Mouse (Mus musculus) liver, embryonic 12.5 days (tissue): ENCODE results near the gene Zbtb7a. TPM values are rescaled to one million over a fixed set of nuclear protein-coding genes. Genes with fewer than 3 reads are reported as not detected.
"Not testable (repeated sequence)": the region's sequence is repeated elsewhere in the genome, so short reads cannot be mapped to it uniquely, and the experiment has no call there.

Experiments used
- ATAC-seq: fragments of 200-750 bp; cut with Nextera tagmentation; 2 replicates; pipeline ENCODE4 v1.8.0; 2017; ENCODE audit warnings: moderate number of reproducible peaks, mild to moderate bottlenecking, moderate library complexity
- H3K27ac ChIP-seq: fragments of 300-500 bp; sonication (generic); 2 replicates; pipeline ENCODE4 v1.5.1; 2016; ENCODE audit warnings: mild to moderate bottlenecking
- H3K27me3 ChIP-seq: fragments of 300-500 bp; sonication (generic); replicated peaks from 2 replicates; pipeline ENCODE4 v1.6.1; 2016; ENCODE audit warnings: mild to moderate bottlenecking, moderate library complexity
- H3K36me3 ChIP-seq: fragments of 300-500 bp; sonication (generic); 2 replicates; pipeline ENCODE4 v1.6.1; 2016; ENCODE audit warnings: mild to moderate bottlenecking, moderate library complexity
- H3K4me1 ChIP-seq: fragments of 300-500 bp; sonication (generic); 2 replicates; pipeline ENCODE4 v1.6.1; 2016
- H3K4me2 ChIP-seq: fragments of 300-500 bp; sonication (generic); 2 replicates; pipeline ENCODE4 v1.6.1; 2016; ENCODE audit warnings: mild to moderate bottlenecking, moderate library complexity
- H3K4me3 ChIP-seq: fragments of 300-500 bp; sonication (generic); 2 replicates; pipeline ENCODE4 v1.5.1; 2016; ENCODE audit warnings: mild to moderate bottlenecking, moderate library complexity
- H3K9ac ChIP-seq: fragments of 300-500 bp; sonication (generic); 2 replicates; pipeline ENCODE4 v1.6.1; 2016; ENCODE audit warnings: mild to moderate bottlenecking, moderate library complexity
- H3K9me3 ChIP-seq: fragments of 300-500 bp; sonication (generic); replicated peaks from 2 replicates; pipeline ENCODE4 v1.6.1; 2016; ENCODE audit warnings: mild to moderate bottlenecking, moderate library complexity
- WGBS: fragments of 180-500 bp; shearing (Covaris S2); methylation state at CpG from one replicate; pipeline ENCODE4 v1.1.7; 2016; ENCODE audit not compliant: insufficient replicate concordance; 5-methylcytosine and 5-hydroxymethylcytosine counted together
- polyA plus RNA-seq: library from polyadenylated mRNA; unstranded; fragments of >200 nt; fragmentation: Nextera tagmentation; extraction: Ambion mirVana; gene quantifications from 2 replicates; pipeline ENCODE4 v1.2.1, GENCODE M21; 2016

Gene Zbtb7a
- polyA plus RNA-seq, 1 experiment from 2014 or later, result 74.0 TPM

DNA sequence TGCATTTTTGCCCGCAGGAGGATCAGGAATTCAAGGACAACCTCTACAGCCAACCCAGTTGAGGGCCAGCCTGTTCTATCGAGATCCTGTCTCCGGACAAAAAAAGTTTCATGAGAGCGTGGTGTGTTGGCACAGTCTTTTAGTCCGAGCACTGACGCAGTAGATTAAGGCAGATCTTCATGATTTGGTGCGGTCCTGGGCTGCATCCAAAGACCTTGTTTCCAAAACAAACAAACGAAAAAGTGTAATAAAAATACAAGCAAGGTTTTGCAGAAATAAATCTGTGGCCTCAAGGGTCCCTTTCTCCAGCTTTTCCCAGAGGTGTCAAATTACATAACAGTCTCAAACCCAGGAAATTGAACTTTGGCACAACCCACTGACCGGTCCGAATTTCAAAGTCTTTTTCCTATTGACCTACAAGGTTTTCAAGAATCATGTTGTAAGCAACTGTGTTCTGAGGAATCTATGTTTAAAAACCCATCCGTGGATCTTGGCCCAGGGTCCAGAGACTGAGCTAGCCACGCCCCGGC lies 41.0 kb downstream of the Zbtb7a start:
- H3K4me3 ChIP-seq, result peak overlapping the region; percentile 89
- 14% methylated on average over 13 of the region's 13 CpGs for WGBS
- peak overlapping the region; percentile 77 for H3K27ac ChIP-seq
- H3K9ac ChIP-seq, result peak overlapping the region; percentile 34
- no peaks in the 10 kb centered on the region for H3K9me3 ChIP-seq
- peaks cover 73% of the 10 kb centered on the region for H3K4me1 ChIP-seq
- peak overlapping the region; percentile 93 for H3K4me2 ChIP-seq
- peaks cover 39% of the 10 kb centered on the region for H3K36me3 ChIP-seq
- H3K27me3 ChIP-seq, result no peaks in the 10 kb centered on the region
- 0 out of 2 replicates have a peak, but pooled peaks have one; percentile 3 for ATAC-seq

DNA sequence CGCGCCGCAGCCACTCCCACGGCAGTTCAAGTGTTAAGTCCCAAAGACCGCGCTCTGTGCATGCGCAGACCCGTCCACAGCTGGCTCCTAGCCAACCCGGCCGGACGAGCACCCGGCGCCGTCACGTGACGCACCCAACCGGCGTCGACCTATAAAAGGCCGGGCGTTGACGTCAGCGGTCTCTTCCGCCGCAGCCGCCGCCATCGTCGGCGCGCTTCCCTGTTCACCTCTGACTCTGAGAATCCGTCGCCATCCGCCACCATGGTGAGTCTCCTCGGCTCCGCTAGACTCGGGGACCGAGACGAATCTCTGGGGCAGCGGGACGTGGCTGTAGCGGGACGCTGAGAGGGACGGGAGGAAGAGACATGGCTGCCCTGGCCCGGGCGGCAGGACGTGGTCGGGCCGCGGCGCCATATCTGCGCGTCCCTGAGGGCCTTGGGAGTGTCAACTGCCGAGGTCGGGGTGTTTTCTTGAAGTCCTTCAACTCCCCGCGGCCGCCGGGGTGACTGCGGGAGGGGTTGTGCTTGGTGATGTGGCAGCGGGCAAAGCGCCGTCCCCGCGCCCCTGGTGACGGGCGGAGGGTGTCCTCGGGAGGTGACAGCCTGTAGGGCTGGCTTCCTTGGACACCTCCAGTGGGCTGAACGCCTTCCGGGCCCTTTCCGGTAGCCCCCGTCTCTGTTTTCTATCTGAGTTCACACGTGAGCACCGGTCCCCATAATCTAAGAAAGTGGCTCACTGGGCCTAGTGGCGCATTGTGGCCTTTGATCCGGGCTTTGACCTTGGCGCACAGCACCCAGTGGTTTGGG lies 41.6 kb downstream of the Zbtb7a start, which contains the start of gene Eef2:
TSS of gene Eef2 (plus strand) at position 166 of the 806 bp plus-strand sequence.
- Histone ChIP-seq H3K27ac (peak within 1 kb of the TSS; percentile 91), H3K4me1 (peaks cover 80% of the 10 kb centered on the region), H3K9ac (peak within 1 kb of the TSS; percentile 93), H3K36me3 (peaks cover 46% of the 10 kb centered on the region), H3K4me3 (peak within 1 kb of the TSS; percentile 89), H3K4me2 (peak within 1 kb of the TSS; percentile 93), H3K27me3 (no peaks in the 10 kb centered on the region), H3K9me3 (no peaks in the 10 kb centered on the region)
- under 1% methylated on average over 77 of the region's 77 CpGs for WGBS
- peak; percentile 80 for ATAC-seq

DNA sequence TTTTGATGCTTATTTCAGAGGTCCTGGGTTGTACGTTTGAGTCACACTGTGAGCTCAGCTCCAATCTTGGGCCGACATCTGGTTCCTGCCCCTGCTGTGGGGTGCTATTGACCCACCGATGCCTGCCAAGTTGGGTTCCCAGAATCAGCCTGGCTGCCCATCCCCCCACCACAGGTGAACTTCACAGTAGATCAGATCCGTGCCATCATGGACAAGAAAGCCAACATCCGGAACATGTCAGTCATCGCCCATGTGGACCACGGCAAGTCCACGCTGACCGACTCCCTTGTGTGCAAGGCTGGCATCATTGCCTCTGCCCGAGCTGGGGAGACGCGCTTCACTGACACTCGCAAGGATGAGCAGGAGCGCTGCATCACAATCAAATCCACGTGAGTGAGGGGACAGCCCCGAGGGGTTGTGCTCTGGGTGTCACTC lies 42.5 kb downstream of the Zbtb7a start:
- H3K27me3 ChIP-seq, result no peaks in the 10 kb centered on the region
- peak overlapping the region; percentile 89 for H3K4me3 ChIP-seq
- peaks cover 87% of the 10 kb centered on the region for H3K4me1 ChIP-seq
- H3K4me2 ChIP-seq, result peak overlapping the region; percentile 93
- no peak for ATAC-seq
- peak overlapping the region; percentile 93 for H3K9ac ChIP-seq
- WGBS, result 2% methylated on average over 16 of the region's 16 CpGs
- no peaks in the 10 kb centered on the region for H3K9me3 ChIP-seq
- peaks cover 54% of the 10 kb centered on the region for H3K36me3 ChIP-seq
- H3K27ac ChIP-seq, result peak overlapping the region; percentile 91

DNA sequence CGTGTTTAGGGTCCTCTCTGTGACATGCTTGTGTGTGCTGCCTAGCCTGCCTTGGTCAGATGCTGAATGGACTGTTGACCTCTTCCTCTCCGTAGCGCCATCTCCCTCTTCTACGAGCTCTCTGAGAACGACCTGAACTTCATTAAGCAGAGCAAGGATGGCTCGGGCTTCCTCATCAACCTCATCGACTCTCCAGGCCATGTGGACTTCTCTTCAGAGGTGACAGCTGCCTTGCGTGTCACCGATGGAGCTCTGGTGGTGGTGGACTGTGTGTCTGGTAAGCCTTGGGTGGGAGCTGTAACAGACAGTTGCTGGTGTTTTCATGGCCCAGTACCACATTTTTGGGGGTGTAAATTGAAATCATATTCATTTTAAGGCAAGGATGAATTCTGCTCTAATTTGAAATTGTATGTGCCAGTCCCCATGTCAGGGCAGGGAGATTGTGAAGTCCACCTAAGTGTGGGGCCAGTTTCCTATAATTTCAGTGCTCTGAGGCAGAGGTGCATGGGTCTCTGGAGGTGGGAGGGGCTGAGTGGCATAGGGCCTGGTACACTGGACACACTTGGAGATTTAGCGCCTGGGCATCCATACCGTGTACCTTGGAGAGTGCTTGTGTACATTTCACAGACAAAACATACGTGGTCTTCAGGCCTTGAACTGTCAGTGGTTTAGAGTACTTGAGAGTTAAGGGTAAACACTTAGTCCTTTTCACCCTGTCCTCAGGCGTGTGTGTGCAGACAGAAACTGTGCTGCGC lies 43.1 kb downstream of the Zbtb7a start:
- no peak for ATAC-seq
- Histone ChIP-seq H3K27ac (peak overlapping the region; percentile 91), H3K9ac (peak overlapping the region; percentile 93), H3K4me3 (peak overlapping the region; percentile 89), H3K36me3 (peaks cover 54% of the 10 kb centered on the region), H3K9me3 (no peaks in the 10 kb centered on the region), H3K4me2 (peak overlapping the region; percentile 93), H3K4me1 (peaks cover 81% of the 10 kb centered on the region), H3K27me3 (no peaks in the 10 kb centered on the region)
- 46% methylated on average over 14 of the region's 14 CpGs for WGBS

DNA sequence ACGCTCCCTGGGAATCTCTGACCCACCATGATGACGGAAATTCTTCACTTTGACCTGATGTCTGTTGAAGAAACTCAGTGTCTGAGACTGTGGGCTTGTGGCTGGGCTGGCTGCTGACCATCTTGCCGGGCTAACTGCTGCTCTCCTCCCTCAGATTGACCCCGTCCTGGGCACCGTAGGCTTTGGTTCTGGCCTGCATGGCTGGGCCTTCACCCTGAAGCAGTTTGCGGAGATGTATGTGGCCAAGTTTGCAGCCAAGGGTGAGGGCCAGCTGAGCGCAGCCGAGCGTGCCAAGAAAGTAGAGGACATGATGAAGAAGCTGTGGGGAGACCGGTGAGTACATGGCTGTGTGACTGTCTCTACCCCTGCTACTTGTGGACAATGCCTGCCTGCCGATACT lies 43.9 kb downstream of the Zbtb7a start:
- H3K4me2 ChIP-seq, result peak overlapping the region; percentile 93
- H3K4me3 ChIP-seq, result peak overlapping the region; percentile 89
- H3K27ac ChIP-seq, result peak overlapping the region; percentile 91

DNA sequence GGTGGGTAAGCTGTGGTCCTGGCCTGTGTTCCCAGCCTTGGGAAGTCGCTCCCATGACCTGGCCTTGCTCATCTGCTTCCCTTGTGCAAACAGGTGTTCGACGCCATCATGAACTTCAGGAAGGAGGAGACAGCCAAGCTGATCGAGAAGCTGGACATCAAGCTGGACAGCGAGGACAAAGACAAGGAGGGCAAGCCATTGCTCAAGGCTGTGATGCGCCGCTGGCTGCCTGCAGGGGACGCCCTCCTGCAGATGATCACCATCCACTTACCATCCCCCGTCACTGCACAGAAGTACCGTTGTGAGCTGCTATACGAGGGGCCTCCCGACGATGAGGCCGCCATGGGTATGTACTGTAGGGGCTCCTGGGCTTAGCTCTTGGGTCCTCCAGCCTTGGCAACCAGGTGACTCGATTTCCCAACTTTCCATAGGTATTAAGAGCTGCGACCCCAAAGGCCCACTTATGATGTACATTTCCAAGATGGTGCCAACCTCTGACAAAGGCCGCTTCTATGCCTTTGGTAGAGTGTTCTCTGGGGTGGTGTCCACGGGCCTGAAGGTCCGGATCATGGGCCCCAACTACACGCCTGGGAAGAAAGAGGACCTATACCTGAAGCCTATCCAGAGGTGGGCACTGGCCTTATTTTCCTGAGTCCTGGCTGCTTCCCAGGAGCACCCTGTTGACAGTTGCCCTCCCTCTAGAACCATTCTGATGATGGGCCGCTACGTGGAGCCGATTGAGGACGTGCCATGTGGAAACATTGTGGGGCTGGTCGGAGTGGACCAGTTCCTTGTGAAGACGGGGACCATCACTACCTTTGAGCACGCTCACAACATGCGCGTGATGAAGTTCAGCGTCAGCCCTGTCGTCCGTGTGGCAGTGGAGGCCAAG lies 44.7 kb downstream of the Zbtb7a start:
- Histone ChIP-seq H3K27ac (peak overlapping the region; percentile 91; the same call in 1 of the 2 replicates), H3K9ac (peak overlapping the region; percentile 93; the same call in 1 of the 2 replicates), H3K36me3 (peaks cover 63% of the 10 kb centered on the region), H3K4me3 (no peak overlapping the region), H3K27me3 (no peaks in the 10 kb centered on the region), H3K9me3 (no peaks in the 10 kb centered on the region), H3K4me2 (peak overlapping the region; percentile 18), H3K4me1 (peaks cover 81% of the 10 kb centered on the region)
- 88% methylated on average over 32 of the region's 32 CpGs for WGBS
- no peak for ATAC-seq

More for the DNA sequence above, 43.9 kb downstream of the Zbtb7a start:
- Histone ChIP-seq H3K4me1 (peaks cover 81% of the 10 kb centered on the region), H3K27me3 (no peaks in the 10 kb centered on the region), H3K9ac (peak overlapping the region; percentile 93), H3K36me3 (peaks cover 55% of the 10 kb centered on the region), H3K9me3 (no peaks in the 10 kb centered on the region)
- no peak for ATAC-seq
- 88% methylated on average over 11 of the region's 11 CpGs for WGBS

DNA sequence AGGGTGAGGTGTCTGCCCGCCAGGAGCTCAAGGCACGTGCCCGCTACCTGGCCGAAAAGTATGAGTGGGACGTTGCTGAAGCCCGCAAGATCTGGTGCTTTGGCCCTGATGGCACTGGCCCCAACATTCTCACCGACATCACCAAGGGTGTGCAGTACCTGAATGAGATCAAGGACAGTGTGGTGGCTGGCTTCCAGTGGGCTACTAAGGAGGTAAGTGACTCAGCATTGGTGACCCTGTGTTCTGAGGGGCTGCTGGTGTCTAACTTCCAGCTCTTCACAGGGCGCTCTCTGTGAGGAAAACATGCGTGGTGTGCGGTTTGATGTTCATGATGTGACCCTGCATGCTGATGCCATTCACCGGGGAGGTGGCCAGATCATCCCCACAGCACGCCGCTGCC lies 45.9 kb downstream of the Zbtb7a start:
- Histone ChIP-seq H3K4me2 (0 out of 2 replicates have a peak overlapping the region, but pooled peaks have one; percentile 81), H3K9me3 (no peaks in the 10 kb centered on the region), H3K4me3 (0 out of 2 replicates have a peak overlapping the region, but pooled peaks have one; percentile 0), H3K27ac (peak overlapping the region; percentile 32; the same call in 1 of the 2 replicates), H3K4me1 (peaks cover 76% of the 10 kb centered on the region), H3K9ac (no peak overlapping the region), H3K36me3 (peaks cover 75% of the 10 kb centered on the region), H3K27me3 (no peaks in the 10 kb centered on the region)
- ATAC-seq, result no peak
- WGBS, result 88% methylated on average over 13 of the region's 13 CpGs

DNA sequence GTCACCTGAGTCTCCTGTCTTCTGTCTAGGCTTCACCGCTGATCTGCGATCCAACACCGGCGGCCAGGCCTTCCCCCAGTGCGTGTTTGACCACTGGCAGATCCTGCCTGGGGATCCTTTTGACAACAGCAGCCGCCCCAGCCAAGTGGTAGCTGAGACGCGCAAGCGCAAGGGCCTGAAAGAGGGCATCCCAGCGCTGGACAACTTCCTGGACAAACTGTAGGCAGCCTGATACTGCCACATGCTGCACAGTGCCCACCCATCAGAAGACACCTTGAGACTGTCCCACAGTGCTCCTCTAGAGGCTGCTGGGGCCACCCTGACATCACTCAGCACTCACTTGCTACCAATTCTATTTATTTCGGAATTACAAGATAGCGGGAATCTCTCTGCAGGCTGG lies 46.8 kb downstream of the Zbtb7a start:
- H3K27me3 ChIP-seq, ATAC-seq, H3K9me3 ChIP-seq, H3K9ac ChIP-seq: not testable (repeated sequence)
- Histone ChIP-seq H3K27ac (peak overlapping the region; percentile 73), H3K36me3 (peaks cover 81% of the 10 kb centered on the region), H3K4me2 (peak overlapping the region; percentile 81; the same call in 1 of the 2 replicates), H3K4me1 (peaks cover 74% of the 10 kb centered on the region), H3K4me3 (0 out of 2 replicates have a peak overlapping the region, but pooled peaks have one; percentile 72)
- 77% methylated on average over 12 of the region's 12 CpGs for WGBS

DNA sequence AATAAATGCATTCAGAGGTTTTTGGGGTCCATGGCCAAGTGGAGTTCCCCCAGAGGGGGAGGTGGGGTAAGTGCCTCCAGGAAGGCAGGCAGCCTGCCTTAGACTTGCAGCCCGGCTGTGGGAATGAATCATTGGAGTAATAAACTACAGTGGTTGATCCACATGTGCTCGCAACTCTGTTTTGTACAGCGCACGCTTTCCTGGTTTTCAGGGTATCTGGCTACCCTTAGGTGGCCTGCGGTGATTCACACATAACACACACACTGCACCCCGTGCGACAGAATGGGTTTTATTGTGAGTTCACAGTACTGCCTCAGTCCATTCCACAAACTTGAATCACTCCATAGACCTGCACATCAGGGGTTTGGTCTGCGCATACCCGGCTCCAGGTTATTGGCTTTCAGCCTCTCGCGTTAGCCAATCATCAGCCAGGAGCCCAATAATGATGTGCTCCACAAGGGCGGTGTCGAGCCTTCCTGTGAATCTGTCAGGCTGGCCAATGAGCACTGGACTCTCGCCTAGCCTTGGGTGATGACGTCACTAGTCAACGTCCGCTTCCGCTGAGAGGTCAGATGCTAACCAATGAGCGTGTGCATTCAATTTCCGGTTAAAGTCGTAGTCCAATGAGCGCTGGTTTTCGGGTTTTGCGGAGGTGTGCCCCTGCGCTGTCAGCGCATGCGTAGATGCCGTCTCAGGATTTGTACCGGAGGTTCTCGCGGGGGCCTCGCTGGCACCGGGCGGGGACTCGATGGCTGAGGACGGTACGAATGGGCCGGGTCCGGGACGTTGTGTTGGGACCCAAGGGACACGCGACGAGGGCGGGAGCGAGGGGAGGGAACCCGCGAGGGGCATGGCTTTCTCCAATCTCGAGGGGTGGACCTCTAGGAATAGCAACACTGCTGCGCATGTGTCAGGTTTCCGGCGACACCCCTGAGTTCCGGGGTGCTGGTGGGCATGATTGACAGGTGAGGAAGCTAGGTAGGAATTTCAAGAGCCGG lies 47.6 kb downstream of the Zbtb7a start, which contains the start of gene Dapk3:
TSS of gene Dapk3 (plus strand) at position 670 of the 998 bp plus-strand sequence.
- H3K9ac ChIP-seq, result peak within 1 kb of the TSS; percentile 75
- peak within 1 kb of the TSS; percentile 81 for H3K4me2 ChIP-seq
- ATAC-seq, result peak; percentile 91
- H3K27me3 ChIP-seq, result no peaks in the 10 kb centered on the region
- H3K4me3 ChIP-seq, result peak within 1 kb of the TSS; percentile 72
- peaks cover 70% of the 10 kb centered on the region for H3K4me1 ChIP-seq
- WGBS, result 4% methylated on average over 53 of the region's 53 CpGs
- peak within 1 kb of the TSS; percentile 85 for H3K27ac ChIP-seq
- peaks cover 83% of the 10 kb centered on the region for H3K36me3 ChIP-seq
- no peaks in the 10 kb centered on the region for H3K9me3 ChIP-seq

DNA sequence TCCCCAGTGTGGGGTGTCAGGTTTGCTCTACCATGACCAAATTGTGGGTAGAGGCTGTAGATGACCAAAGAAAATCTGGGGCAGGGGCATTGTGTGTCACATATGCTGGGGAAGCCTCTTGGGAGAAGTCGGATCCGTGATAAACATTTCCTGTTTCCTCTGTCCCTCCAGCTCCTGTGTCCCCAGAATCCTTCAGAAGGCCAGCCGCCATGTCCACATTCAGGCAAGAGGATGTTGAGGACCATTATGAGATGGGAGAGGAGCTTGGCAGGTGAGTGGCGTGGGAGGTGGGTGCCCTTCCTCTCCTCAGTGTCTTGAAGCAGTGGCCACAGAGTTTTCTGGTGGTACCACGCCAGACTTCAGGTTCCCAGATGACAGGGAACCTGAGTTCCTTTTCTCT lies 48.8 kb downstream of the Zbtb7a start, which contains the start of gene 4930442H23Rik:
TSS of gene 4930442H23Rik (minus strand) at position 45 of the 400 bp plus-strand sequence.
- peak within 1 kb of the TSS; percentile 75 for H3K9ac ChIP-seq
- no peaks in the 10 kb centered on the region for H3K27me3 ChIP-seq
- H3K4me3 ChIP-seq, result peak within 1 kb of the TSS; percentile 72
- WGBS, result 68% methylated on average over 5 of the region's 5 CpGs
- H3K9me3 ChIP-seq, result no peaks in the 10 kb centered on the region
- peaks cover 81% of the 10 kb centered on the region for H3K36me3 ChIP-seq
- H3K4me1 ChIP-seq, result peaks cover 59% of the 10 kb centered on the region
- no peak for ATAC-seq
- peak within 1 kb of the TSS; percentile 81 for H3K4me2 ChIP-seq
- peak within 1 kb of the TSS; percentile 85 for H3K27ac ChIP-seq
